Comparison of ENCODE assay signal across 25 mouse cellular contexts in the genomic region with DNA sequence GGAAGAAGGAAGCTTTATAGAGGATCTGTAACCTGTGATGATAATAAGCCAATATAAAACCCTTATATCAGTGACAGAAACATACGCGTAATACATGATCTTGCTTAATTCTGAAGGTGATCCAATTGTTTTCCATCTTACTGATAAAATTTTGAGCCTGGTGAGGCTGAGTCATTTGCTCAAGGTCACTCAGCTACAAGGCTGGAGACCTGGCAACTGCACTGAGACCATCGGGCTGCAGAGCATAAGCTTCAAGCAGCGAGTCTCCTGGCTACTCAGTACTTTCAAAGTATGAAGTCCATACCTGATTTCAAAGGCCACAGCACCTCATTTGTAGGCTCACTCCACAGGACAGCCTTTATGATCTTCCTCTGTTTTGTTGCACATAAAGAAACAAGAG. TPM values are rescaled to one million over a fixed set of nuclear protein-coding genes. Genes with fewer than 3 reads are reported as not detected.
DNase-seq lines count a peak whose midpoint lies in the region; ATAC-seq and TF ChIP-seq lines count a peak whose summit lies in the region.
"Had no signal": no experiment of that assay in that cellular context is flagged by ENCODE, and none has a peak within 500 bp of the region (broad histone marks: within the 10 kb centered on the region; RNA-seq: fewer than 3 reads in every experiment).

No protein-coding gene starts in this region.

- TF ChIP-seq CTCF in intestine, postnatal 0 days (IDR thresholded peaks at IDR 0.05; ENCODE audit: low read depth) = no peak

- no peaks in the 10 kb centered on the region for H3K4me1 ChIP-seq in intestine, postnatal 0 days (replicated peaks; ENCODE audit: control insufficient read depth, insufficient read depth, low read length)
- no peaks in the 10 kb centered on the region for H3K4me1 ChIP-seq in intestine, embryonic 15.5 days (replicated peaks)
- H3K4me1 ChIP-seq: embryonic facial prominence, embryonic 10.5 days; embryonic facial prominence, embryonic 13.5 days; forebrain, embryonic 12.5 days; forebrain, embryonic 15.5 days; hindbrain, embryonic 12.5 days; hindbrain, embryonic 15.5 days had no signal

- no peaks in the 10 kb centered on the region for H3K9me3 ChIP-seq in intestine, postnatal 0 days (ENCODE audit: control insufficient read depth)
- H3K9me3 ChIP-seq in intestine, embryonic 15.5 days = no peaks in the 10 kb centered on the region
- H3K9me3 ChIP-seq: embryonic facial prominence, embryonic 10.5 days; embryonic facial prominence, embryonic 13.5 days; forebrain, embryonic 12.5 days; forebrain, embryonic 15.5 days; G1E; hindbrain, embryonic 12.5 days; hindbrain, embryonic 15.5 days had no signal

- no peak overlapping the region for H3K9ac ChIP-seq in intestine, postnatal 0 days (ENCODE audit: low read depth, low read length)
- H3K9ac ChIP-seq in intestine, embryonic 15.5 days = no peak overlapping the region
- H3K9ac ChIP-seq: embryonic facial prominence, embryonic 13.5 days; forebrain, embryonic 12.5 days; forebrain, embryonic 15.5 days; hindbrain, embryonic 12.5 days; hindbrain, embryonic 15.5 days had no signal

- no peak overlapping the region for H3K4me3 ChIP-seq in intestine, postnatal 0 days (ENCODE audit: low read depth, low read length)
- no peak overlapping the region for H3K4me3 ChIP-seq in intestine, embryonic 15.5 days (replicated peaks)
- H3K4me3 ChIP-seq: embryonic facial prominence, embryonic 10.5 days; embryonic facial prominence, embryonic 13.5 days; erythroblast, embryonic 14.5 days; forebrain, embryonic 12.5 days; forebrain, embryonic 15.5 days; hindbrain, embryonic 12.5 days; hindbrain, embryonic 15.5 days had no signal

- H3K27me3 ChIP-seq in intestine, postnatal 0 days (replicated peaks; ENCODE audit: control insufficient read depth, insufficient read depth, low read length) = no peaks in the 10 kb centered on the region
- H3K27me3 ChIP-seq in intestine, embryonic 15.5 days (replicated peaks) = no peaks in the 10 kb centered on the region
- H3K27me3 ChIP-seq: CH12.LX; embryonic facial prominence, embryonic 13.5 days; forebrain, embryonic 12.5 days; forebrain, embryonic 15.5 days; hindbrain, embryonic 12.5 days; hindbrain, embryonic 15.5 days; Patski had no signal

- DNase-seq in 416B (ENCODE audit: low read depth) = peak; percentile 81
- peak; percentile 83 for DNase-seq in adrenal gland, adult 2 months
- peak; percentile 72 for DNase-seq in adrenal gland, postnatal 14 days
- DNase-seq in left cerebral cortex, adult 8-10 months (ENCODE audit: low spot score in 2 of 2) = no peak
- DNase-seq in embryo, embryonic 11 days = no peak
- DNase-seq in B cell, adult 2 months = no peak
- DNase-seq: cerebellum, adult 18-20 months; cerebellum, adult 9-10 months; cerebellum, postnatal 14 days; gastrocnemius, postnatal 25 days; kidney, adult 2 months had no signal

- 61% methylated on average over 4 of the region's 4 CpGs for WGBS in intestine, postnatal 0 days
- WGBS in intestine, embryonic 15.5 days = 85% methylated on average over 4 of the region's 4 CpGs

- H3K4me2 ChIP-seq in intestine, postnatal 0 days (replicated peaks; ENCODE audit: low read depth) = no peak overlapping the region
- H3K4me2 ChIP-seq in intestine, embryonic 15.5 days (replicated peaks) = no peak overlapping the region
- H3K4me2 ChIP-seq: embryonic facial prominence, embryonic 13.5 days; forebrain, embryonic 12.5 days; forebrain, embryonic 15.5 days; heart, embryonic 11.5 days; hindbrain, embryonic 12.5 days; hindbrain, embryonic 15.5 days had no signal

- peak; percentile 35; the same call in 1 of the 2 replicates for ATAC-seq in intestine, postnatal 0 days
- ATAC-seq in intestine, embryonic 15.5 days = no peak
- ATAC-seq: forebrain, embryonic 15.5 days; intestine, embryonic 16.5 days; Patski had no signal

- H3K36me3 ChIP-seq in intestine, postnatal 0 days (ENCODE audit: control insufficient read depth, insufficient read depth) = no peaks in the 10 kb centered on the region
- no peaks in the 10 kb centered on the region for H3K36me3 ChIP-seq in intestine, embryonic 15.5 days
- H3K36me3 ChIP-seq: embryonic facial prominence, embryonic 10.5 days; embryonic facial prominence, embryonic 13.5 days; forebrain, embryonic 12.5 days; forebrain, embryonic 15.5 days; hindbrain, embryonic 12.5 days; hindbrain, embryonic 15.5 days had no signal

- no peak overlapping the region; the same call in 1 of the 2 replicates for H3K27ac ChIP-seq in intestine, postnatal 0 days (ENCODE audit: low read depth, low read length)
- H3K27ac ChIP-seq in intestine, embryonic 15.5 days = no peak overlapping the region
- H3K27ac ChIP-seq: embryonic facial prominence, embryonic 10.5 days; embryonic facial prominence, embryonic 13.5 days; forebrain, embryonic 12.5 days; forebrain, embryonic 15.5 days; hindbrain, embryonic 12.5 days; hindbrain, embryonic 15.5 days had no signal

RNA-seq across cellular contexts. Expression of gene Ncor1, which starts 17.8 kb away (rescaled TPM):
- polyA plus RNA-seq in intestine, postnatal 0 days (2015; fragmentation: Nextera tagmentation; extraction: Ambion mirVana) = 114 and 140 TPM in 2 replicates
- polyA plus RNA-seq in intestine, embryonic 15.5 days (2015; fragmentation: Nextera tagmentation; extraction: Ambion mirVana) = 134 and 141 TPM in 2 replicates
- total RNA-seq in adrenal gland, adult 2 months (2021) = 100 to 1,000 TPM; 167 to 268 TPM
- polyA plus RNA-seq in adrenal gland, adult 2 months (2012; rRNA removed) = 53.4 and 59.5 TPM in 2 replicates
- 197 and 214 TPM in 2 replicates for total RNA-seq in adrenal gland, postnatal 14 days (2021)
- 100 to 1,000 TPM; 238 to 310 (median 267) TPM for total RNA-seq in left cerebral cortex, adult 8-10 months (2022)

RNA-seq across cellular contexts. Expression of gene Pigl, which starts 17.9 kb away (rescaled TPM):
- 8.3 and 8.9 TPM in 2 replicates for polyA plus RNA-seq in intestine, postnatal 0 days (2015; fragmentation: Nextera tagmentation; extraction: Ambion mirVana)
- 11.6 and 11.8 TPM in 2 replicates for polyA plus RNA-seq in intestine, embryonic 15.5 days (2015; fragmentation: Nextera tagmentation; extraction: Ambion mirVana)
- total RNA-seq in adrenal gland, adult 2 months (2021) = 1 to 10 TPM; 9.5 to 10.0 TPM
- polyA plus RNA-seq in adrenal gland, adult 2 months (2012; rRNA removed) = 6.0 and 6.8 TPM in 2 replicates
- 6.9 and 7.7 TPM in 2 replicates for total RNA-seq in adrenal gland, postnatal 14 days (2021)
- 1 to 10 TPM; 4.7 to 6.6 (median 5.9) TPM for total RNA-seq in left cerebral cortex, adult 8-10 months (2022)

Comparison
In these comparisons a context has a peak if more than half of its experiments do, and no peak if none do; other contexts are left out.
1. DNase-seq: peak in 416B (single experiment), adrenal gland, adult 2 months (single experiment) and adrenal gland, postnatal 14 days (single experiment); none in left cerebral cortex, adult 8-10 months (0 of 2), embryo, embryonic 11 days (single experiment) and B cell, adult 2 months (0 of 2).